Mouse (Mus musculus): ENCODE measurements around the gene Cacng7. TPM values are rescaled to one million over a fixed set of nuclear protein-coding genes. Genes with fewer than 3 reads are reported as not detected.
"Not testable (repeated sequence)": the region's sequence is repeated elsewhere in the genome, so short reads cannot be mapped to it uniquely, and the experiment has no call there.

The Cacng7 gene
- 100 to 1,000 TPM; 144 to 148 TPM for total RNA-seq (2021)

DNA sequence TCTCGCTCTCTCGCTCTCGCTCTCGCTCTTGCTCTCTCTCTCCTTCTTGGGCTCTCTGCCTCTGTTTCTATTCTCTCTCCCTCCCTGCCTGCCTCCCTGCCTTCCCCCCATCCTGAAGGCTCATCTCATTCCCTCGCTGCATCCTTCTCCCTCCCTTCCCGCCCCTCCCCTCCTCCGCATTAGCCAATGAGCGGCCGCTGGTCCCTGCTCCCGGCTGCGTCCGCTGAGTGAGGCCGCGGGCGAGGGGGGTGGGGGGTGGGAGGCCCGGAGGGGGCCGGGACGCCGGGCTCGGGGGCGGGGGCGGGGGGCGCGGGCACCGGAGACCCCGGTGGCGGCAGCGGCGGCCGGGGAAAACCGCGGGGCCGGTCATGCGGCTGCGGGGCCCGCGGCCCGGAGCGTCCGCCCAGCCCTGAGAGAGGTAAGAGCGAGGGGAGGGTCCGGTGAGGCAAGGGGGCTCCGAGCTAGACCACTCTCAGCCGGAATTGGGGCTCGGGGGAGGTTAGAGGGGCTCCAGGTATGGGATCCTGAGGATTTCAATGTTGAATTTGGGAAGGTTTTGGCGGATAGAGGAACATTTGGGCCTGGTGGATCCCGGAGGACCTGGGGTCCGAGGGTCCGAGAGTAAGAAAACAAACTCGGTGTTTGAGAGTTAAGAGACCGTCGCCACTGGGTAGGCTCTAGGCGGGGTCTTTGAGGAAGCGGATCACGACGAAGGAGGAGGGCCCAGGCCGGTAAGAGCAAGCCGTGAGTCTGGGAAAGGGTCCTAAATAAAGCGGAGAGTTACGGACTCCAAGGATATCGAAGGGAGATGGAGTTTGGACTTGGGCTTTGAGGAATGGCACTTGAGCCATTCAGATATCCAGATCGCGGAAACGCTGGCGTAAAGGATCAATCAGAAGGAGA is at the start of gene Cacng7:
Gene Cacng7, plus strand, starts transcription at position 337 of the 903 bp plus-strand sequence.
- intact Hi-C loops (cut with DNase I), result no loop called here
- peak in 1 of 2 experiments; percentile 75 for DNase-seq (ENCODE audit: extremely low spot score in 1 of 2, low spot score in 2 of 2)

DNA sequence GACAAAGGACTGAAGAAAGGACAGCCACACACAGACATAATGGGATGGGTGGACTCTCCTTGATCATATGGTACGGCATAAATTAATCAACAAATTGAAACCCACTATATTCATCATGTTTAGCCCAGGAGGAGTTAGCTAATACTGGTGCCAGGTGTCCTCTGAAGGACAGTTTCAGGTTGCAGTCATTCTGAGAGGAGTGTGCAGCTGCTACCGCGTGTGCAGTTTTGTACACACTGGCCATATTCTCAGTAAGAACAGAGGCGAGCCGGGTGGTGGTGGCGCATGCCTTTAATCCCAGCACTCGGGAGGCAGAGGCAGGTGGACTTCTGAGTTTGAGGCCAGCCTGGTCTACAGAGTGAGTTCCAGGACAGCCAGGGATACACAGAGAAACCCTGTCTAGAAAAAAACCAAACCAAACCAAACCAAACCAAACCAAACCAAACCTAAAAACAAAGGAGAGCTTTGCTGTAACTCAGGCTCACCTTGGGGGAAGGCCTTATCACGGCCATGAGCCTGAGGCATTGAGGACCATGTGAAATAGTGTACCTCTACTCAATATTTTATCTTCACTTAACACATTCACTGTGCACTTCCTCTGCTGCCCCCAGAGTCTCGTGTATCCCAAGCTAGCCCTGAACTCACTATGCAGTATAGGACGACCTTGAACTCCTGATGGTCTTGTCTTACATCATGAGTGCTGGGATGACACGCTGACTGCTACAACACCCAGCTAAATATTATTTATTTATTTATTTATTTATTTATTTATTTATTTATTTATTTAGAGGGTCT is 49.5 kb upstream of the Cacng7 start:
- DNase-seq (ENCODE audit: extremely low spot score in 1 of 2, low spot score in 2 of 2), result no peak
- intact Hi-C loops (cut with DNase I), result no loop called here

DNA sequence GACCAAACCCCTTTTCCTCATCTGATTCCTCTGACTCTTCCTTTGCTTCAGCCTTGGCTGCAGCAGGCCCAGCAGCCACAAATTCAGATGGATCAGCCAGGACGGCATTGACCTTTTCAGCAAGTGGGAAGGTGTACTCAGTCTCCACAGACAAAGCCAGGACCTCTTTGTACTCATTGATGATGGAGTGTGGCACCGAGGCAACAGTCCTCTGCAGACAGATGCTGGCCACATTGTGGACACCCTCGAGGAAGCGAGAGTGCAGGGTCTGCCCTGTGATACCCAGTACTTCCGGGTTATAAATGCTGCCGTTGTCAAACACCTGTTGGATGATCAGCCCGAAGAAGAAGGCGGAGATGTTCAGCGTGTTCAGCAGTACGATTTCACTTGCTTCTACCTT is 48.2 kb upstream of the Cacng7 start:
- intact Hi-C loops (cut with DNase I), result no loop called here
- no peak for DNase-seq (ENCODE audit: extremely low spot score in 1 of 2, low spot score in 2 of 2)

DNA sequence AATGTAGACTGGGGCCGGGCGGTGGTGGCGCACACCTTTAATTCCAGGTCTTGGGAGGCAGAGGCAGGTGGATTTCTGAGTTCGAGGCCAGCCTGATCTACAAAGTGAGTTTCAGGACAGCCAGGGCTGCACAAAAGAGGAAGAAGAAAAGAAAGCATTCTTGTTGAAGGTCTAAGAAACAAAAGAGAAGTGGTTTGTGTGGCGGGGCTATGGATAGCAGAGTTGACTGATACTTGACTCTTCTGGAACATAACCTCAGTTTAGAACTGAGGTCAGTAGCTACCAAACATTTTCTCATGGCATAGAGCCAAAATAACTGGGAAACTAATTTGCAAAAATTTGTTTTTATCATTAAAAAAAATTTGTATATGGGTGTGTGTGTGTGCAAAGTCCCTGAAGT is 46.7 kb upstream of the Cacng7 start:
- intact Hi-C loops (cut with DNase I), result no loop called here
- DNase-seq (ENCODE audit: extremely low spot score in 1 of 2, low spot score in 2 of 2), result no peak

DNA sequence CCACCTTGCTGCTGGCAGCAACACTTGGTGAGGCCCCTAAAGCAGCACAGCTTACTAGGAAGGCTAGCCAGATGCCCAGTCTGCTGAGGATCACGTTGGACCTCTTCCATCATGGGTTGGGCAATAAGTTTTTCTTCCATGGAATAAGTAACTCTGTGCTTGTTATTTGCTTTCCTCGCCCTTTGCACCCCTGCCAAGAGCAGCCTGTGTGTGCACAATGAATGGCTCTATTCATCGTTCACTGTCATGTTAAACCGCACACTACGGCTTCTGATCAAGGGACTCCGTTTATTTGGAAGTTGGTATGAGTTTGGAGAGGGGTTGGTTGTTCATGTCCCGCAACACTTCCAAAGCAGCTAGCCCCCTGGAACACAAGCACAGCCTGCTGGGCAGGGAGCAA is 45.6 kb upstream of the Cacng7 start:
- DNase-seq (ENCODE audit: extremely low spot score in 1 of 2, low spot score in 2 of 2), result peak in 1 of 2 experiments; percentile 29
- intact Hi-C loops (cut with DNase I), result no loop called here

DNA sequence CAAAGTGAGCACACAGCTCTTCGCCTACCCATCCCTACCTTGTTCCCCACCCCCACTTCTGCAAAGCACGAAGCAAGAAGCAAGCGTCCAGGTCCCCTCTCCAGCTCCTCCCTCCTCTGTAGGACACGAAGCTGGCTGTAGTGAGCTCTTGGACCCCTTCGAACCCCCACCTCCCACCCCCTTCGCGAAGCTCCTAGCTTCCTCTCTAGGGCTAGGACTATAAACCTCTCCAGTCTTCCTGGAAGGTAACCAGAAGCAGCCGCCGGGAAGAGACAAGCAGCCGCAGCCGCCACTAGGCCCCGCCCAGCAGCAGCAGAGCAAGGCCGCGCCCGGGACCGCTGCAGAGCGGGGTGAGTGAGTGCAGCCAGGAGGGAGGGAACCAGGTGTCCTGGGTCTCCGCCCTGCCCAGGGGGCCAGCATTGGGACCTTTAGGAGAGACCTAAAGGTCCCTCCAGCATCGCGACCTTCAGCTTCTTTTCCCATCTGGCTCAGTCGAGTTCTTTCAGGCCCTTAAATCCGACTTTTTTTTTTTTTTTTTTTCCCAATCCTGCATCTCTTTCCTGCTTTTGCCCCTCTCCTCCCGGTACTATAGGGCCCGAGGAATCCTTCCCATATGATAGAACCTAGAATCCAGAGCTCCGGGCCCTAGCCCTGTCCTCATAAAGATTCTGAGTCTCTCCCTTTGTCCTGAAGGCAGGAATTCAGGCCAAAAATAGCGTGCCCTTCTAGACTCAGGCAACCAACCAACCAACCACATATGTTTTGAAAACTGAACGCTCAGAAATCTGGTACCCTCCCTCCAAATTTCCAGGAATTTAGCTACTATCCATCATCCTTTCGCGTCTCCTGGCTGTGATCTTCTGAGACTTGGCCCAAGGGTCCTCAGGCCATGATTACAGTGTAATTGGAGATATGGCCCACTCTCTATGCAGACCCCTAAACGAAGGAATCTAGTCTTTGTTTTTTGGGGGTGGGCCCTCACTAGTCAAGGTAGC is 43.5 kb upstream of the Cacng7 start, which contains the start of the genes Myadm and Prkcg:
Gene Myadm, plus strand, starts transcription at position 105 of the 995 bp plus-strand sequence.
Gene Prkcg, plus strand, starts transcription at position 204 of the 995 bp plus-strand sequence.
- intact Hi-C loops (cut with DNase I), result no loop called here
- peak in 1 of 2 experiments; percentile 89 for DNase-seq (ENCODE audit: extremely low spot score in 1 of 2, low spot score in 2 of 2)

DNA sequence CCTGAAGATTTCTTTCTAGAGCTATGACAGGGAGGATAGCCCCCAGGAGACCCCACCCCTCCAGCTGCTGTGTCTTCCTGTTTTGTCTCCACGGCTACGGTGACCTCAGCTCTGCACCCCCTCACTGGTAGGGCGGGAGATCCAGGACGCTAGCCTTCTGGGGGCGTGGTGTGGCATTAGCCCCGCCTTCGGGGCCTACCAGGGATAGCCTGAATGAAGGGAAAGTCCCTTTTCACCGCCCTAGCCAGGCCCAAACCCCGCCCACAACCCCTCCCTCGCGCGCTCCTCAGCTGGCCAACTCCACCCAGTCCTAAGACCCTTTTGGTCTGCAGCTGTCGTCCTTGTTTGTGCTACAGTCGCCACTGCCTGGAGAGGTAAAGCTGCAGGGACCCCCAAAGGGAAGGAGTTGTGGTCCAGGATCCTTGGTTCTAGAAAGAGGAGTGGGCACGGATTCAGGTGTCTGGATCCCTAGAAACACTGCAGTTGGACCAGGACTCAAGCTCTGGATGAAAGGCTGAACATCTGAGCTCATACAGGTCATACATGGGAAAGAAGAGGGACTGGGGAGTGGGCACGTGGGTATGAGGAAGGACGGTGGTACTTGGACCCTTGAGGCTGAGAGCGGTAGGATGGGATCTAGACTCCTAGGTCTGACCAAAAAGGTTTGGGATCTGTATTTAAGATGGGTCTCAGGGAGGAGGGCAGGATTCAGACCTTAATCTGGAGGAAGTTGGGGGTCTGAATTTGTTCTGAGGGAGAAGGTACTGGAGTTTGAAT is 42.3 kb upstream of the Cacng7 start:
- intact Hi-C loops (cut with DNase I), result no loop called here
- peak; percentile 88 to 97 for DNase-seq (ENCODE audit: extremely low spot score in 1 of 2, low spot score in 2 of 2)

DNA sequence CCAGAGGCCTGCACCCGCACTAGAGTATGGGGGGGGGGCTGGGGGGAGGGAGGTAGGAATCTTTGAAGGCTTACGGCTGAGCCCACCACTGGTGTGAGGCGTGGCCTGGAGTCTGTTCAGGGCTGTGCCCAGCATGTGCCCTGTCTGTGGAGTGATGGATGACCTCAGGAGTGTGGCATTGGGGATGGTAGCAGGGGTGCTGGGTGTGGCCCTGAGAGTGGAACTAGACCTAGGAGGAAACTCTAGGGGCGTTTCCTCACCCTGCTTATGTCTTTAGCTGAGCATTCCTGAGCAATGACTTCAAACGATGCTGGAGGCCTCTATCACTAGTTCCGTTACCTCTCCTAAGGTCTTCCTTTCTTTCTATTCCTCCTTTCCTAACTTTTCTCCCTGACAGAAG is 41.6 kb upstream of the Cacng7 start:
- intact Hi-C loops (cut with DNase I), result no loop called here
- peak in 1 of 2 experiments; percentile 46 for DNase-seq (ENCODE audit: extremely low spot score in 1 of 2, low spot score in 2 of 2)

DNA sequence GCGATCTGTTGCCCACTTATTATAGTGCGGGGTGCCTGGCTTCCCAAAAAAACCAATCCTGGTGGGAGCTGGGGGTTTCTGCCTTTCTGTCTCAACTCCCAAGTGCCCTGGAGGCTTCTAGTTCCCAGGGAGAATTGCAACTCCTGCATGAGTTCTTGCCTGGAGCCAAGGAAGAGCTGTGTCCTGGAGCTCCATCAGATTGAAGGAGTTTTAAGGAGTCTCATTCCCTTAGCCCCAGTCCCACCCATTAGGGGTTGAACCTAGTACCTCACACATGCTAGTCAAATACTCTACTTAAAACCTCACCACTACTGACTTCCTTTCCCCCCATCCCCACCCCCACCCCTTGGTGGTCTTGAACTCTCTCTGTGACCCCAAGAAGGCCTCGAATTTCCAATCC is 41.0 kb upstream of the Cacng7 start:
- no peak for DNase-seq (ENCODE audit: extremely low spot score in 1 of 2, low spot score in 2 of 2)
- intact Hi-C loops (cut with DNase I), result no loop called here

DNA sequence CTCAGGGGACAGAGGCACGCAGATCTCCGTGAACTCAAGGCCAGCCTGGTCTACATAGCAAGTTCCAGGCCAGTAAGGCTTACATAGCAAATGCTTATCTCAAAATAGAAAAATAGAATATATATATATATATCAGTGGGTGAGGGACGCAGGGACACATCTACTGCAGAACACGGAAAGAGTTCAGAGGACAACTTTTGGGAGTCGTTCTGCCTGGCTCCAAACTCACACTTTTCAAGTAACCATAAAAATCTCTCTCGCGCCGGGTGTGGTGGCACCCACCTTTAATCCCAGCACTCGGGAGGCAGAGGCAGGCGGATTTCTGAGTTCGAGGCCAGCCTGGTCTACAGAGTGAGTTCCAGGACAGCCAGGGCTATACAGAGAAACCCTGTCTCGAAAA is 40.5 kb upstream of the Cacng7 start:
- DNase-seq (ENCODE audit: extremely low spot score in 1 of 2, low spot score in 2 of 2); intact Hi-C loops (cut with DNase I): not testable (repeated sequence)

DNA sequence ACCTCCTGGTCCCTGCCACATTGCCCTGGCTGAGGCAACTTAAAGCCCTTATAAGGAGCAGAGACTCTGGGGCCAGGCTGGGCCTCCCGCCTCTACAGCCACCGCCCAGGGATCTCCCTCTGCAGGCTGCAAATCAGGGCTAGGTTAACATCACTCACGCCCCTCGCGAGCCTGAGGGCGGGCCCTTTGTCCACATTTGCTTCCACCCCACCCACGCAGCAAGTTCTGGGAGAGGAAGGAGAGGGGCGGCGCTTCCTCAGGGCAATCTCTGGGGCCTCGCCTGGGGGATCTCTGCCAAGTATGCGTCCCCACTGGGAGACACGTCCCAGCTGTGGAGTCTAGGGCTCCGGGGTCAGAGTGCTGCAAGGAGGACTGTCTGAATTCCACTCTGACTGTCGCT is 40.0 kb upstream of the Cacng7 start:
- peak; percentile 60 to 95 for DNase-seq (ENCODE audit: extremely low spot score in 1 of 2, low spot score in 2 of 2)
- intact Hi-C loops (cut with DNase I), result no loop called here

DNA sequence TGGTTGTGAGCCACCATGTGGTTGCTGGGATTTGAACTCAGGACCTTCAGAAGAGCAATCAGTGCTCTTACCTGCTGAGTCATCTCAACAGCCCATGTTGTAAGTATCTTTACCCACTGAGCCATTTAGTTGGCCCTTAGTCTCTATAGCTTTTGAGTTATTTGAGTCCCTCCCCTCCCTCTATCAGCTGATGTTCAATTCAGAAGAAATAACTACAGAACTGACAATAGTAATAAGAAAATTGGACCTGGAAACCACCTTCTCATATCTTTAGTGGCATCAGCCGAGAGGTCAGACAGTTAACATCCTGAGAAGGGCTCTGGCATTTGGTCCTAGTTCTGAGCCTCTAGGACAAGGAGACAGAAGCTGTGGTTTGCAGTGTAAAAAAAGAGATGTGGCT is 38.0 kb upstream of the Cacng7 start:
- no peak for DNase-seq (ENCODE audit: extremely low spot score in 1 of 2, low spot score in 2 of 2)
- intact Hi-C loops (cut with DNase I), result no loop called here

DNA sequence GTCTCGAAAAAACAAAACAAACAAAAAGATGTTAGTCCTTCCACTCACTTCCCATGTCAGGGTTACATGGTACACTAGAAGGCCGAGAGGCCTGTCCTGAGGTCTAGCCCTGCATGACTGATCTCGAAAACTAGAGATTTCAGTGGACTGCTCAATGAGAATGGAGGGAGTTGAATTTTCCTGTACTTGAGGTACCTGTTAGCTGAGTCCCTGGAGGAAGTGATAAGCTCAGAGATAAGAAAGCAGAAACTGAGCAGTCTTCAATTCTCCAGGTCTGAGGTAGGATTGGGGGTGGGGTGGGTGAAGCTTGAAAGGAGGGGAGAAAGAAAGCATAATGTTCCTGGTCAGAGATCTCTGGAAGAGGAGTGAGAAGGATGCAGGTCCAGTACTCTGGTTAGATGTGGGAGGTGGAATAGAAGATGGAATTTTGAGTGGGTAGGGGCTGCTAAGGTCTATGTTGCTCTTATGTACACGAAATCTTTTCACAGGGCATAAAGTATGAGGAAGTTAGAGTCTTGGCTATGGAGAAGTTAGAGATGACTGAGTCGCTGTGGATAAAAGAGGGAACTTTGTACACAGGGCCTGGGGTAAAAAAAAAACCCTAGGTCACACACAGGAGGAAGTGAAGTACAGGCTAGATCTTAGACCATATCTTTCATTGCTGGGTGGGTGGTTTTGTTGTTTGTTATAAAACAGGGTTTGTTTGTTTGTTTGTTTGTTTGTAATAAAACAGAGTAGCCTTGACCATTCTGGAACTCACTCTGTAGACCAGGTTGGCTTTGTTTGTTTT is 37.2 kb upstream of the Cacng7 start:
- no peak for DNase-seq (ENCODE audit: extremely low spot score in 1 of 2, low spot score in 2 of 2)
- intact Hi-C loops (cut with DNase I), result no loop called here

DNA sequence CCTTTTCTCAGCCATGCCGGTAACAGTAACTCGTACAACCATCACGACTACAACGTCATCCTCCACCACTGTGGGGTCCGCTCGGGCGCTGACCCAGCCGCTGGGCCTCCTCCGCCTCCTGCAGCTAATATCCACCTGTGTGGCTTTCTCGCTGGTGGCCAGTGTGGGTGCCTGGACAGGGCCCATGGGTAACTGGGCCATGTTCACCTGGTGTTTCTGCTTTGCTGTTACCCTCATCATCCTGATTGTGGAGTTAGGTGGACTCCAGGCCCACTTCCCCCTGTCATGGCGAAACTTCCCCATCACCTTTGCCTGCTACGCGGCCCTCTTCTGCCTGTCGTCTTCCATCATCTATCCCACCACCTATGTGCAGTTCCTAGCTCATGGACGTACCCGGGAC is 36.0 kb upstream of the Cacng7 start:
- intact Hi-C loops (cut with DNase I), result no loop called here

DNA sequence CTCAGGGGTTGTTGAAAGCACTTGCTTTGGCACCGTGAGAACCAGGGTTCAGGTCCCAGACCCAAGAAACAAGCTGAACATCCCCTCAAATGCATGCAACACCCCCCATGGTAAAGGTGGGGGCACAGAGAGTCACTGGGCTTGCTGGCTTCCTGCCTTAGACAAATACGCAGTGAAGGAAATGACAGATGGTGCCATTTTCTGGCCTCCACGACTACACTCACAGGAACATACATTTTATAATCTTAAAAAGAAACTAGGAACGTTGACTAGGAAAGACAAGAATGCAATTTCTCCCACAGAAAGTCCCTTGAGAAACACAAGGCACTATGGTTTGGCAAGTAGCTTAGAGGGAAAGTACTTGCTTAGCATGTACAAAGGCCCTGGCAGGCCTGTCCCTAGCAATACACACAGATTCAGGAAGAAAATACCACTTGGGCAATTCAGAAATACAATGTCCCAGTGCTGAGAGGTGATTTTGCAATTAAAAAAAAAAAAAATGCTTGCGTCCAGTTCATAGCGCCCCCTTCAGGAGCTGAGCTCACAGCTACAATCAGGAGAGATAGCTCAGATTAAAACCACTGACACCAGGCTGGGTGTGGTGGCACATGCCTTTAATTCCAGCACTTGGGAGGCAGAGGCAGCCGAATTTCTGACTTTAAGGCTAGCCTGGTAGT is 32.7 kb upstream of the Cacng7 start:
- intact Hi-C loops (cut with DNase I), result loop anchor here (10.0 kb wide), 1 partner anchor 75 kb away; no protein-coding TSS in a partner anchor
- DNase-seq (ENCODE audit: extremely low spot score in 1 of 2, low spot score in 2 of 2), result peak in 1 of 2 experiments; percentile 50

More for the DNA sequence above, 36.0 kb upstream of the Cacng7 start:
- DNase-seq (ENCODE audit: extremely low spot score in 1 of 2, low spot score in 2 of 2), result no peak

DNA sequence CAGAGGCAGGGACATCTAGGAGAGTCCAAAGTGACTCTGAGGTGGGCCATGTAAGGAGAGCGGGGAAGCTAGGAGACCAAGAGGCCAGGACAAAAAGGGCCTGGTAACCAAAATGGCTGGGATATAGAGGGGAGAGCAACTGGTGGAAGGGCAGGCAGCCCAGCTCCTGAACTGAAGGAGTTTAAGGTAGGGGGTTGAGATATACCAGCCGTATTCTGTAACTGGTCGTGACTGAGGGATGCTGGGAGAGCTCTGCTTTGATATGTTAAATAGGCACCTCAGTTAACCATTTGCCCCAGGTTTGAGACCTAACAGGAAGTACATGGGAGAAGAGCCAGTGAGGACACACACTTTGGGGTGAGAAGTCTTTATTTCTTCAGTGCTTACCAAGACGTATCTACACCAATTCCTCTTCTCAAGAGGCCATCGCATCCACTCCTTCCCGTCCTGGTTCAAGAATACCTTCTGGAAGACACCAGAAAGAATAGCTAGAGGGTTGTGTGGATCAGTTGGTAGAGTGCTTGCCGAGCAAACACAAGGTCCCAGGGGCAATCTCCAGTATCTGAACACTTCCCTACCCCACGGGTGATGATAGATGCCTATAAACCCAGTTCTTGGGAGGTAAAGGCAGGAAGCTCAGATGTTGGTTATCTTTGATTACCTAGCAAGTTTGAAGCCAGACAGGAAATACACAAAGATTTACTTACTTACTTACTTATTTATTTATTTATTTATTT is 31.7 kb upstream of the Cacng7 start:
- intact Hi-C loops (cut with DNase I), result loop anchor here (10.0 kb wide), 1 partner anchor 76 kb away; no protein-coding TSS in a partner anchor

More for the DNA sequence above, 31.7 kb upstream of the Cacng7 start:
- no peak for DNase-seq (ENCODE audit: extremely low spot score in 1 of 2, low spot score in 2 of 2)

Data from left cerebral cortex, postnatal 10 days (tissue).